Mouse (Mus musculus): ENCODE measurements at regions not wholly inside any gene's neighbourhood (a gene's known extent, or its start where the extent isn't known, plus 50 kb on each side); places are given as distances from the start of the nearest gene placed in this dataset.

DNA sequence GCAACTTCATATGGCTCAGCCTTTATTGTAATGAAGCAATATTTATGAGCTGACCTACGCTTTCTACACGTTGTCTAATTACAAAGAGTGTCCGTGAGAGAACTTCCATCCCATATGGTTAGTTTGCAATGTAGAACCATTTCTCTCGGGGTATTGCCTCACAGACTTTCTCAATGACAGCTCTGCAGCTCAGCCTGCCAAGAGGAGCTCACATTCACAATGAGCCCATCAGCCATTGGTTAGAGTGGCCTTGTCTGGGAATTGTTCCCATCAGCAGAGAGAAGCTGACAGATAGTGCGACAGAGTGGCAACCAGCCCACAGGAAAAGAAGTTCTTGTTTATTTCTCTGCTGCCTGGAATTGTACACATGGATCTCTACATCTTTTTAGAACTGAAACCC is 409.7 kb downstream of the Zfp704 start:
- no peak overlapping the region for H3K9ac ChIP-seq (replicated peaks; ENCODE audit: low read depth, low read length)
- H3K27ac ChIP-seq (ENCODE audit: low read length), result no peak overlapping the region
- no peak for ATAC-seq (ENCODE audit: insufficient number of reproducible peaks, insufficient read depth, low FRiP score, low read depth)
- H3K4me1 ChIP-seq (ENCODE audit: control insufficient read depth, insufficient read depth, low read length), result no peaks in the 10 kb centered on the region
- H3K9me3 ChIP-seq (ENCODE audit: control insufficient read depth, low read depth, low read length), result no peaks in the 10 kb centered on the region
- H3K27me3 ChIP-seq (ENCODE audit: control insufficient read depth, insufficient read depth, low read length), result no peaks in the 10 kb centered on the region
- no peak overlapping the region for H3K4me2 ChIP-seq (replicated peaks; ENCODE audit: low read depth, low read length)
- no peak overlapping the region for H3K4me3 ChIP-seq (ENCODE audit: low read depth, low read length)
- 59% methylated on average over 5 of the region's 5 CpGs for WGBS
- H3K36me3 ChIP-seq (ENCODE audit: control insufficient read depth, insufficient read depth, low read length), result no peaks in the 10 kb centered on the region

- Histone ChIP-seq H3K27me3 (ENCODE audit: control insufficient read depth, insufficient read depth, low read length) (no peaks in the 10 kb centered on the region), H3K4me1 (ENCODE audit: control insufficient read depth, insufficient read depth, low read length) (no peaks in the 10 kb centered on the region), H3K36me3 (ENCODE audit: control insufficient read depth, insufficient read depth, low read length) (no peaks in the 10 kb centered on the region), H3K9ac (replicated peaks; ENCODE audit: low read depth, low read length) (no peak overlapping the region), H3K27ac (ENCODE audit: low read length) (no peak overlapping the region), H3K4me3 (ENCODE audit: low read depth, low read length) (no peak overlapping the region), H3K9me3 (ENCODE audit: control insufficient read depth, low read depth, low read length) (no peaks in the 10 kb centered on the region), H3K4me2 (replicated peaks; ENCODE audit: low read depth, low read length) (no peak overlapping the region)
- 69% methylated on average over 9 of the region's 9 CpGs for WGBS
- ATAC-seq (ENCODE audit: insufficient number of reproducible peaks, insufficient read depth, low FRiP score, low read depth), result no peak
Measured at GRCm38 (mm10) chr3:9198652-9199332, 411.1 kb downstream of the Zfp704 start.

GRCm38 (mm10) chr3:9195781-9196180 is 414.1 kb downstream of the Zfp704 start:
- no peak overlapping the region for H3K27ac ChIP-seq (ENCODE audit: low read length)
- H3K4me1 ChIP-seq (ENCODE audit: control insufficient read depth, insufficient read depth, low read length), result no peaks in the 10 kb centered on the region
- H3K36me3 ChIP-seq (ENCODE audit: control insufficient read depth, insufficient read depth, low read length), result no peaks in the 10 kb centered on the region
- no peaks in the 10 kb centered on the region for H3K9me3 ChIP-seq (ENCODE audit: control insufficient read depth, low read depth, low read length)
- no peak overlapping the region for H3K9ac ChIP-seq (replicated peaks; ENCODE audit: low read depth, low read length)
- H3K4me2 ChIP-seq (replicated peaks; ENCODE audit: low read depth, low read length), result no peak overlapping the region
- no peak overlapping the region for H3K4me3 ChIP-seq (ENCODE audit: low read depth, low read length)
- ATAC-seq (ENCODE audit: insufficient number of reproducible peaks, insufficient read depth, low FRiP score, low read depth), result no peak
- 76% methylated on average over 8 of the region's 8 CpGs for WGBS
- H3K27me3 ChIP-seq (ENCODE audit: control insufficient read depth, insufficient read depth, low read length), result no peaks in the 10 kb centered on the region

DNA sequence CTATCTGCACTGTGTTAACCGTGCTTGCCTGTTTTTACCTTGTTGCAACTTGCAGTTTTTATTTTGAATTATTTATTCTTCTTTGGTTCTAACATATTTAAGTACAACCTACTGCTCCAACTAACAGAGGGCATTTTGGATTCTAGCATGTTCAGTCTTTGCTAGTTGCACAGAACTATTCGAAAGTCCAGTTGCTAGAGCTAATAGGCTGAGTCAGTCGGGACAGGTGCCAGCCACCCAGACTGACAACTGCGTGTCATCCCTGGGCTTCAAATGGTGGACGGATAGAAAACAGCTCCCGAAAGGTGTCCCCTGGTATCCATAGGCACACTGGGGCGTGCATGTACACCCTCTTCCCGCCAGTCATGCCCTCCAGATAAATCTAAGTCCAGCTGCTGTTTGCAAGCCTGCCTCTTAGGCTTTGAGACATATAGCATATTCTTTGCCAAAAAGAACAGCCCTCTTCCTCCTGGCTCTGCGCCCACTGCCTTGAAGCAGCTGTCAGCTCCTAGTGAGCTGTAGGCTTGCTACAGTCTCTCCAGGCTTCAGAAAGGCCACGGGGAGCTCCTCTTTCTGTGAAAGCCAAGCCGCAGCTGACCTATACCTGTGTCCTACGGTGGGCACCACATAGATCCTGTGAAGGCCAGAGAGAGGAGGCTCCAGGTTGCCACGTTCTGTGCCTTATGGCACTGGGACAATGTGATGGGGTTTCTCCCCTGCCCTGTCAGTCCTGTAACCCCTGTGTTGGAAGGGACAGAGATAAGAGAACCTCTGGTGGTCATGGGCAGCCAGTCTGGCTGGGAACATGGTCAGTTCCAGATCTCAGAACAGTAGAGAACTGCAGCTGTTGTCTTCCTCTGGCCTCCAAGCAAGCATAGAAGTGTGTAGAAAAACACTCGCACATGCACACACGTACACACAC is 420.3 kb downstream of the Zfp704 start:
- peak; percentile 33; the same call in 1 of the 2 replicates for ATAC-seq (ENCODE audit: insufficient number of reproducible peaks, insufficient read depth, low FRiP score, low read depth)
- Histone ChIP-seq H3K4me3 (ENCODE audit: low read depth, low read length) (no peak overlapping the region), H3K36me3 (ENCODE audit: control insufficient read depth, insufficient read depth, low read length) (no peaks in the 10 kb centered on the region), H3K27me3 (ENCODE audit: control insufficient read depth, insufficient read depth, low read length) (no peaks in the 10 kb centered on the region), H3K9ac (replicated peaks; ENCODE audit: low read depth, low read length) (no peak overlapping the region), H3K4me1 (ENCODE audit: control insufficient read depth, insufficient read depth, low read length) (peaks cover 4% of the 10 kb centered on the region; the same call in 1 of the 2 replicates), H3K27ac (ENCODE audit: low read length) (no peak overlapping the region), H3K4me2 (replicated peaks; ENCODE audit: low read depth, low read length) (no peak overlapping the region), H3K9me3 (ENCODE audit: control insufficient read depth, low read depth, low read length) (no peaks in the 10 kb centered on the region)
- WGBS, result 68% methylated on average over 15 of the region's 15 CpGs

DNA sequence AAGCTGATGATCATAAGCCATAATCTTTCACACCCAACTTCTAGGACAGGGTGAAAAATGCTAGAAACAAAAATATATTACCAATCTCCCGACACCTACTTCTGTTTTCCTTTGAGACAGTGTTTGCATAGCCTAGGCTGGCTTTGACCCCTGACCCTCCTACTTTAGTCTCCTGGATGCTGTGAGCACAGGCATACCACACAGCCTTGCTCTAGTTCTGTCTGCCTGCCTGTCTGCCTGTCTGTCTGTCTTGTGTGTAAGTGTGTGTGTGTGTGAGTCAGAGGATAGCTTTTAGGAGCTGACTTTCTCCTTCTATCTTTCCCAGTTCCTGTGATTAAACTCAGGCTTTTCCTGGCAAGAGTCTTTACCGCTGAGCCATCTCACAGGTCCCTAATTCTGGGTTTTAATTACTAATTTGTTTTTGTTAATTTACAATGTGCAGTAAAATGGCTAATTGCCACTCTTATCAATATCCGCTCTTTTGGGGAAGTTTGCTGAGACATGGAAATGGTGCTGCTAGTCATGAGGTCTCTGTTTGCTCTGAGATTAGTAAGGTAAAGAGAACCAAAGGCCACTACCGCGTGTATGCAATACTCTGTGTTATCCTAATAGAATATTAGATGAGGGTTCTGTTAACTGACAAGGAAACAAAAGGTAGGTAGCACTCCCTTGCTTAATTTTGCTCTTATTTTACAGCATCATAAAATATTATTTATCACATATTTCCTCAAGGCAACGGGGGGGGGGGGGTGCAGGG is 423.3 kb downstream of the Zfp704 start:
- WGBS, result 58% methylated on average over 6 of the region's 6 CpGs
- no peak overlapping the region for H3K4me3 ChIP-seq (ENCODE audit: low read depth, low read length)
- no peaks in the 10 kb centered on the region for H3K9me3 ChIP-seq (ENCODE audit: control insufficient read depth, low read depth, low read length)
- H3K9ac ChIP-seq (replicated peaks; ENCODE audit: low read depth, low read length), result no peak overlapping the region
- no peak overlapping the region for H3K4me2 ChIP-seq (replicated peaks; ENCODE audit: low read depth, low read length)
- peaks cover 4% of the 10 kb centered on the region; the same call in 1 of the 2 replicates for H3K4me1 ChIP-seq (ENCODE audit: control insufficient read depth, insufficient read depth, low read length)
- no peaks in the 10 kb centered on the region for H3K36me3 ChIP-seq (ENCODE audit: control insufficient read depth, insufficient read depth, low read length)
- no peak overlapping the region for H3K27ac ChIP-seq (ENCODE audit: low read length)
- 0 out of 2 replicates have a peak, but pooled peaks have one; percentile 61 for ATAC-seq (ENCODE audit: insufficient number of reproducible peaks, insufficient read depth, low FRiP score, low read depth)
- no peaks in the 10 kb centered on the region for H3K27me3 ChIP-seq (ENCODE audit: control insufficient read depth, insufficient read depth, low read length)

DNA sequence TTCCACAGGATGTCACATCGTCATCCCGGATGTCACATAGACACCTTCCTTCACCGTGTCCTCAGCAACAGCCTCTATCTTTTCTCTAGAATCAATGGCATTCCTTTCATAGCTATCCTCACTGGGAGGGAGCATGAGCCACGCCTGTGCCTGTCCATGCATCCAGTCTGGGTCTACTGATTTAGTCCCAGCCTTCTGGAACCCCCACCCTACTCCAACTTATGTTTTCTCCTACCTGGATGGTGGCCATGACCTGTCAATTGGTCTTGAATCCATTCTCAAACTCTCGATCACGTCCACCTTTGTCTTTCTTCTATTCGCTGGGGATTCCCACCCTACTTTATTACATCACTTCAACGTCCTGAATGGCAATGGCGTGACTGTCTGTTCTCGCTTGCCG is 428.3 kb downstream of the Zfp704 start:
- Histone ChIP-seq H3K9me3 (ENCODE audit: control insufficient read depth, low read depth, low read length) (no peaks in the 10 kb centered on the region), H3K27me3 (ENCODE audit: control insufficient read depth, insufficient read depth, low read length) (no peaks in the 10 kb centered on the region), H3K4me2 (replicated peaks; ENCODE audit: low read depth, low read length) (no peak overlapping the region), H3K27ac (ENCODE audit: low read length) (no peak overlapping the region), H3K4me1 (ENCODE audit: control insufficient read depth, insufficient read depth, low read length) (no peaks in the 10 kb centered on the region), H3K36me3 (ENCODE audit: control insufficient read depth, insufficient read depth, low read length) (no peaks in the 10 kb centered on the region), H3K9ac (replicated peaks; ENCODE audit: low read depth, low read length) (no peak overlapping the region), H3K4me3 (ENCODE audit: low read depth, low read length) (no peak overlapping the region)
- 89% methylated on average over 11 of the region's 11 CpGs for WGBS
- ATAC-seq (ENCODE audit: insufficient number of reproducible peaks, insufficient read depth, low FRiP score, low read depth), result no peak

DNA sequence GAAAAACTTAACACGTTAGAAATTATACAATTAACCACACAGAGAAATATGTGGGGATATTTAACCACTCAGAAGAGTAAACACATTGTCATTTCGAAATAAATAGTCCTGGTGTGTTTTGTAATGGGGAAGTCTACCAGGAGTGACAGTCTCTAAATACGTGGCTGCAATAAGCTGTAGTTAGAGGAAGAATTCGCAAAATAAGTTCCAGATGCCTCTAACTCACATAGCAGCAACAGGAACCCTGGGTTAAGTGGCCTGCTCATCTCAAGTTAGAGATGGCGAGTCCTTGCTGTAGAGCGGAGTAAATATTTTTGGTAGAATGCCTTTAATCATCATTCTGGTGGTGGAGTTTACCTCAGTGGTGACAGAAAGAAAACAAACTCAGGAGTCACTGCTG is 430.2 kb downstream of the Zfp704 start:
- ATAC-seq (ENCODE audit: insufficient number of reproducible peaks, insufficient read depth, low FRiP score, low read depth), result no peak
- H3K9ac ChIP-seq (replicated peaks; ENCODE audit: low read depth, low read length), result no peak overlapping the region
- H3K36me3 ChIP-seq (ENCODE audit: control insufficient read depth, insufficient read depth, low read length), result no peaks in the 10 kb centered on the region
- no peak overlapping the region for H3K27ac ChIP-seq (ENCODE audit: low read length)
- 49% methylated on average over 6 of the region's 6 CpGs for WGBS
- no peaks in the 10 kb centered on the region for H3K27me3 ChIP-seq (ENCODE audit: control insufficient read depth, insufficient read depth, low read length)
- H3K4me2 ChIP-seq (replicated peaks; ENCODE audit: low read depth, low read length), result no peak overlapping the region
- no peak overlapping the region for H3K4me3 ChIP-seq (ENCODE audit: low read depth, low read length)
- no peaks in the 10 kb centered on the region for H3K4me1 ChIP-seq (ENCODE audit: control insufficient read depth, insufficient read depth, low read length)
- H3K9me3 ChIP-seq (ENCODE audit: control insufficient read depth, low read depth, low read length), result no peaks in the 10 kb centered on the region

- H3K4me3 ChIP-seq (ENCODE audit: low read depth, low read length), result no peak overlapping the region
Measured at GRCm38 (mm10) chr3:9174517-9174832, 435.4 kb downstream of the Zfp704 start.

More at GRCm38 (mm10) chr3:9174517-9174832, 435.4 kb downstream of the Zfp704 start:
- no peaks in the 10 kb centered on the region for H3K27me3 ChIP-seq (ENCODE audit: control insufficient read depth, insufficient read depth, low read length)
- peak overlapping the region; percentile 56 for H3K27ac ChIP-seq (ENCODE audit: low read length)
- H3K9ac ChIP-seq (replicated peaks; ENCODE audit: low read depth, low read length), result no peak overlapping the region
- peaks cover 5% of the 10 kb centered on the region; the same call in 1 of the 2 replicates for H3K4me1 ChIP-seq (ENCODE audit: control insufficient read depth, insufficient read depth, low read length)
- no peak overlapping the region for H3K4me2 ChIP-seq (replicated peaks; ENCODE audit: low read depth, low read length)
- no peak for ATAC-seq (ENCODE audit: insufficient number of reproducible peaks, insufficient read depth, low FRiP score, low read depth)
- H3K9me3 ChIP-seq (ENCODE audit: control insufficient read depth, low read depth, low read length), result no peaks in the 10 kb centered on the region
- WGBS, result 66% methylated on average over 2 of the region's 2 CpGs
- H3K36me3 ChIP-seq (ENCODE audit: control insufficient read depth, insufficient read depth, low read length), result no peaks in the 10 kb centered on the region

All from stomach, embryonic 14.5 days (tissue).